Mouse (Mus musculus) layer of hippocampus, postnatal 14 days (tissue): Measurements from ENCODE around the gene Ppan. TPM values are rescaled to one million over a fixed set of nuclear protein-coding genes. Genes with fewer than 3 reads are reported as not detected.
A peak's percentile ranks its signal among the peaks of the same experiment; 100 is the strongest.

Experiments used
- DNase-seq, 2 experiments: peaks; one replicate each; pipeline ENCODE4 v3.0.0; 2021 to 2022; ENCODE audit warnings: low spot score in 2 of 2, mixed read lengths in 1 of 2
- long read RNA-seq, 2 experiments: library from polyadenylated mRNA; stranded (forward); transcript quantifications; one replicate each; pipeline ENCODE4 v2.0.0; 2021
- total RNA-seq, 2 experiments: library from RNA; stranded (reverse); gene quantifications; 2 replicates each; pipeline ENCODE4 v1.2.3; 2021

The Ppan gene
- 10 to 100 TPM; 21.3 to 25.6 TPM for total RNA-seq
- long read RNA-seq, experiment 1, transcript Ppan-201 (11 exons, 1,670 nt): major isoform, 7 of 17 reads
- long read RNA-seq, experiment 1, partial matches to known transcripts: 5 of 17 reads
- long read RNA-seq, experiment 1, other reads (novel, unspliced or antisense): 4 of 17 reads
- long read RNA-seq, experiment 2, transcript Ppan-201 (11 exons, 1,670 nt): major isoform, 17 of 29 reads
- long read RNA-seq, experiment 2, partial matches to known transcripts: 7 of 29 reads
- long read RNA-seq, experiment 2, other reads (novel, unspliced or antisense): 5 of 29 reads

GRCm38 (mm10) chr9:20887704-20888385 lies at the start of gene Ppan:
Gene Ppan, plus strand, starts transcription at chr9:20888175.
- peak; percentile 95 to 97 for DNase-seq

GRCm38 (mm10) chr9:20838931-20839330 lies 49.0 kb upstream of the Ppan start:
- DNase-seq: no peak

GRCm38 (mm10) chr9:20842211-20842610 lies 45.8 kb upstream of the Ppan start:
- DNase-seq: no peak

- DNase-seq: peak; percentile 16 to 45
Observed at GRCm38 (mm10) chr9:20842670-20843069, 45.3 kb upstream of the Ppan start.

- no peak for DNase-seq
Observed at GRCm38 (mm10) chr9:20850179-20850578, 37.8 kb upstream of the Ppan start.

- no peak for DNase-seq
Observed at GRCm38 (mm10) chr9:20857131-20857530, 30.8 kb upstream of the Ppan start.

- DNase-seq: no peak
Observed at GRCm38 (mm10) chr9:20859926-20860325, 28.0 kb upstream of the Ppan start.

GRCm38 (mm10) chr9:20861821-20862220 lies 26.2 kb upstream of the Ppan start:
- DNase-seq: no peak

GRCm38 (mm10) chr9:20862225-20862624 lies 25.8 kb upstream of the Ppan start:
- no peak for DNase-seq

GRCm38 (mm10) chr9:20866879-20867278 lies 21.1 kb upstream of the Ppan start:
- DNase-seq: no peak

- DNase-seq: peak in 1 of 2 experiments; percentile 62
Observed at GRCm38 (mm10) chr9:20868448-20869001, 19.4 kb upstream of the Ppan start, which contains the start of gene A230050P20Rik. Gene A230050P20Rik, plus strand, starts transcription at chr9:20868642.

- no peak for DNase-seq
Observed at GRCm38 (mm10) chr9:20869246-20869645, 18.7 kb upstream of the Ppan start.

GRCm38 (mm10) chr9:20870211-20871173 lies 17.5 kb upstream of the Ppan start:
- no peak for DNase-seq

GRCm38 (mm10) chr9:20872991-20873390 lies 15.0 kb upstream of the Ppan start:
- DNase-seq: no peak

- DNase-seq: no peak
Observed at GRCm38 (mm10) chr9:20873521-20873920, 14.5 kb upstream of the Ppan start.

- DNase-seq: no peak
Observed at GRCm38 (mm10) chr9:20875021-20875790, 12.8 kb upstream of the Ppan start.

GRCm38 (mm10) chr9:20876318-20877117 lies 11.5 kb upstream of the Ppan start:
- no peak for DNase-seq

- no peak for DNase-seq
Observed at GRCm38 (mm10) chr9:20877118-20878040, 10.6 kb upstream of the Ppan start.
